22 mouse cellular contexts compared by ENCODE assay signal in the genomic region with DNA sequence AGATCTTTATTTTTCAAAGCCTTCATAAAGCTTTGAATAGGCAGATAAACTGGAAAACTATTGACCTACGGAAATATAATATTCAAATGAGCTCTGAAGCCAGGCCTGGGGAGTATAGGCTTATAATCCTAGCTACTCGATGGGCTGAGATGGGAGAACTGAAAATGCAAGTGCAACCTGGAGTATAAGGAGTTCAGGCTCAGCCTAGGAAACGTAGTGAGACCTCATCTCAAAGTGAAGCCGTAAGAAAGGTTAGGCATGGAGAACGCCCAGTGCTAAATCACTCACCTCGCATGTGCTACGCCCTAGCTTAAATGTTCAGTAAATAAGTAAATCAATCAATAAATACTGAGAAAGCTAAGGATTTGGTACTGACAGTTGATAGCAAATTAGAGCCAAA.
A peak's percentile ranks its signal among the peaks of the same experiment; 100 is the strongest.
DNase-seq lines count a peak whose midpoint lies in the region; ATAC-seq and TF ChIP-seq lines count a peak whose summit lies in the region.
"Had no signal": no experiment of that assay in that cellular context is flagged by ENCODE, and none has a peak within 500 bp of the region (broad histone marks: within the 10 kb centered on the region; RNA-seq: fewer than 3 reads in every experiment).

No protein-coding gene starts in this region.

- H3K4me1 ChIP-seq in intestine, embryonic 14.5 days (replicated peaks; ENCODE audit: control insufficient read depth, insufficient read depth, low read length), result peaks cover 6% of the 10 kb centered on the region; the same call in 1 of the 2 replicates
- H3K4me1 ChIP-seq in intestine, embryonic 15.5 days (replicated peaks), result no peaks in the 10 kb centered on the region
- H3K4me1 ChIP-seq in embryonic facial prominence, embryonic 13.5 days, result peaks cover 66% of the 10 kb centered on the region
- peaks cover 79% of the 10 kb centered on the region for H3K4me1 ChIP-seq in forebrain, embryonic 15.5 days
- H3K4me1 ChIP-seq in midbrain, embryonic 15.5 days, result peaks cover 84% of the 10 kb centered on the region

- DNase-seq in intestine, embryonic 14.5 days (ENCODE audit: low spot score), result peak; percentile 43
- DNase-seq in T-cell, adult 2 months (ENCODE audit: low spot score), result no peak
- no peak for DNase-seq in embryo, embryonic 9.5 days (ENCODE audit: extremely low spot score)
- no peak for DNase-seq in gastrocnemius, adult 2 months
- DNase-seq: adrenal gland, adult 8-10 months; cerebellum, adult 11 months; cerebellum, postnatal 14 days; embryo, embryonic 11 days; heart, adult 2 months; lung, adult 2 months; lung, postnatal 36 days; right cerebral cortex, postnatal 25 days; thymus, postnatal 4 days had no signal

- peaks cover 35% of the 10 kb centered on the region for H3K36me3 ChIP-seq in intestine, embryonic 14.5 days (ENCODE audit: control insufficient read depth, insufficient read depth, low read length)
- H3K36me3 ChIP-seq in intestine, embryonic 15.5 days, result peaks cover 7% of the 10 kb centered on the region; the same call in 1 of the 2 replicates
- peaks cover 43% of the 10 kb centered on the region for H3K36me3 ChIP-seq in embryonic facial prominence, embryonic 13.5 days
- H3K36me3 ChIP-seq in forebrain, embryonic 15.5 days, result peaks cover 42% of the 10 kb centered on the region
- peaks cover 17% of the 10 kb centered on the region; the same call in 1 of the 2 replicates for H3K36me3 ChIP-seq in midbrain, embryonic 15.5 days (replicated peaks)
- H3K36me3 ChIP-seq: G1E had no signal

- H3K27ac ChIP-seq in intestine, embryonic 14.5 days (ENCODE audit: low read depth), result no peak overlapping the region
- no peak overlapping the region for H3K27ac ChIP-seq in intestine, embryonic 15.5 days
- H3K27ac ChIP-seq in embryonic facial prominence, embryonic 13.5 days, result peak overlapping the region; percentile 52; the same call in 1 of the 2 replicates
- peak overlapping the region; percentile 84 for H3K27ac ChIP-seq in forebrain, embryonic 15.5 days (replicated peaks)
- peak overlapping the region; percentile 72 for H3K27ac ChIP-seq in midbrain, embryonic 15.5 days
- H3K27ac ChIP-seq in gastrocnemius, adult 2 months, result no peak overlapping the region
- H3K27ac ChIP-seq: heart, adult 2 months; kidney, embryonic 15.5 days; neural tube, embryonic 12.5 days had no signal

- no peak overlapping the region for H3K4me2 ChIP-seq in intestine, embryonic 14.5 days (ENCODE audit: low read length)
- no peak overlapping the region for H3K4me2 ChIP-seq in intestine, embryonic 15.5 days (replicated peaks)
- no peak overlapping the region for H3K4me2 ChIP-seq in embryonic facial prominence, embryonic 13.5 days
- no peak overlapping the region for H3K4me2 ChIP-seq in forebrain, embryonic 15.5 days (replicated peaks)
- no peak overlapping the region for H3K4me2 ChIP-seq in midbrain, embryonic 15.5 days
- H3K4me2 ChIP-seq: heart, embryonic 15.5 days; kidney, embryonic 15.5 days; neural tube, embryonic 12.5 days had no signal

- no peak overlapping the region for H3K9ac ChIP-seq in intestine, embryonic 14.5 days (ENCODE audit: low read length)
- H3K9ac ChIP-seq in intestine, embryonic 15.5 days, result no peak overlapping the region
- H3K9ac ChIP-seq in embryonic facial prominence, embryonic 13.5 days, result no peak overlapping the region
- no peak overlapping the region for H3K9ac ChIP-seq in forebrain, embryonic 15.5 days (replicated peaks)
- H3K9ac ChIP-seq in midbrain, embryonic 15.5 days, result no peak overlapping the region
- H3K9ac ChIP-seq: heart, embryonic 15.5 days; kidney, embryonic 15.5 days; neural tube, embryonic 12.5 days had no signal

- intact Hi-C loops in gastrocnemius, adult 2 months (cut with DNase I), result no loop called here

- ATAC-seq in intestine, embryonic 14.5 days (replicated peaks; ENCODE audit: low FRiP score, low TSS enrichment, low read depth), result no peak
- no peak for ATAC-seq in intestine, embryonic 15.5 days
- ATAC-seq in embryonic facial prominence, embryonic 13.5 days (ENCODE audit: insufficient number of reproducible peaks, insufficient read depth, low FRiP score, low TSS enrichment, low read depth), result no peak
- ATAC-seq in forebrain, embryonic 15.5 days (replicated peaks), result peak; percentile 23; the same call in 1 of the 2 replicates
- ATAC-seq in midbrain, embryonic 15.5 days (replicated peaks), result no peak
- ATAC-seq: CD4-positive, CD25-positive, alpha-beta regulatory T cell, adult 4 months had no signal

- no peaks in the 10 kb centered on the region for H3K9me3 ChIP-seq in intestine, embryonic 14.5 days (ENCODE audit: control insufficient read depth, low read length)
- no peaks in the 10 kb centered on the region for H3K9me3 ChIP-seq in intestine, embryonic 15.5 days
- H3K9me3 ChIP-seq in embryonic facial prominence, embryonic 13.5 days, result no peaks in the 10 kb centered on the region
- no peaks in the 10 kb centered on the region for H3K9me3 ChIP-seq in forebrain, embryonic 15.5 days
- no peaks in the 10 kb centered on the region for H3K9me3 ChIP-seq in midbrain, embryonic 15.5 days
- H3K9me3 ChIP-seq: heart, embryonic 15.5 days; kidney, embryonic 15.5 days; neural tube, embryonic 12.5 days had no signal

- no peak for TF ChIP-seq CTCF in gastrocnemius, adult 2 months (IDR thresholded peaks at IDR 0.05)

- WGBS in intestine, embryonic 14.5 days, result 82% methylated on average over 7 of the region's 7 CpGs
- 83% methylated on average over 7 of the region's 7 CpGs for WGBS in intestine, embryonic 15.5 days
- 75% methylated on average over 7 of the region's 7 CpGs for WGBS in embryonic facial prominence, embryonic 13.5 days
- WGBS in forebrain, embryonic 15.5 days, result 82% methylated on average over 7 of the region's 7 CpGs
- WGBS in midbrain, embryonic 15.5 days, result 61% methylated on average over 7 of the region's 7 CpGs

- H3K4me3 ChIP-seq in intestine, embryonic 14.5 days (ENCODE audit: low read depth, low read length), result no peak overlapping the region
- no peak overlapping the region for H3K4me3 ChIP-seq in intestine, embryonic 15.5 days (replicated peaks)
- no peak overlapping the region for H3K4me3 ChIP-seq in embryonic facial prominence, embryonic 13.5 days
- H3K4me3 ChIP-seq in forebrain, embryonic 15.5 days, result no peak overlapping the region
- no peak overlapping the region for H3K4me3 ChIP-seq in midbrain, embryonic 15.5 days
- H3K4me3 ChIP-seq in gastrocnemius, adult 2 months, result no peak overlapping the region
- H3K4me3 ChIP-seq: heart, adult 2 months; heart, embryonic 15.5 days; kidney, embryonic 15.5 days; neural tube, embryonic 12.5 days had no signal

- H3K27me3 ChIP-seq in intestine, embryonic 14.5 days (replicated peaks; ENCODE audit: control insufficient read depth, insufficient read depth, low read length), result no peaks in the 10 kb centered on the region
- H3K27me3 ChIP-seq in intestine, embryonic 15.5 days (replicated peaks), result no peaks in the 10 kb centered on the region
- H3K27me3 ChIP-seq in embryonic facial prominence, embryonic 13.5 days, result no peaks in the 10 kb centered on the region
- no peaks in the 10 kb centered on the region for H3K27me3 ChIP-seq in forebrain, embryonic 15.5 days
- no peaks in the 10 kb centered on the region for H3K27me3 ChIP-seq in midbrain, embryonic 15.5 days (replicated peaks)
- H3K27me3 ChIP-seq: heart, embryonic 15.5 days; kidney, embryonic 15.5 days; neural tube, embryonic 12.5 days had no signal

Comparison
In these comparisons a context has a peak if more than half of its experiments do, and no peak if none do; other contexts are left out.
1. H3K27ac ChIP-seq: peak in embryonic facial prominence, embryonic 13.5 days (single experiment), forebrain, embryonic 15.5 days (single experiment) and midbrain, embryonic 15.5 days (single experiment); none in intestine, embryonic 14.5 days (single experiment), intestine, embryonic 15.5 days (single experiment) and gastrocnemius, adult 2 months (single experiment).